Mouse (Mus musculus): ENCODE data around the gene Scn1b. TPM values are rescaled to one million over a fixed set of nuclear protein-coding genes. Genes with fewer than 3 reads are reported as not detected.

Gene Scn1b
- polyA plus RNA-seq, 1 experiment from 2014 or later = 0.60 TPM

DNA sequence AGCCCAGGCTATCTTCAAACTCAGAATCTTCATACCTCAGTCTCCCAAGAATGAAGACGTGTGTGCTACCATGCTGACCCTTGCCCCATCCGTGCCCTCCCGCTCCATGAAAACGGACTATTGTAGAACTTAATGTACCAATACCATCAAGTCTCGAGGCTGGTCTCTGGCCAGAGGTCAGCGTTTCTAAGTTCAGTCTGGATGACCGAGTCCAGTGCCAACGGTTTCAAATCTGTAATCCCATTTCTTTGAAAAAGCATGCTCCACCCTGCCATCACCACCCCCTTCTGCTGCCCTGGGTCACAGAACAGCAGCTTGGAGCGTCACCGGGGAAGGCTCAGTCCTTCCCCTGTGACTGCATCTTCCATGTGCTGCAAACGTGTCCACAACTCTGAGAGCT is 19.0 kb downstream of the Scn1b start:
- Histone ChIP-seq H3K4me3 (ENCODE audit: low read depth, low read length) (no peak overlapping the region), H3K27ac (ENCODE audit: low read depth, low read length) (no peak overlapping the region), H3K4me1 (replicated peaks; ENCODE audit: control insufficient read depth, insufficient read depth, low read length) (no peaks in the 10 kb centered on the region), H3K27me3 (ENCODE audit: control insufficient read depth, insufficient read depth, low read length) (no peaks in the 10 kb centered on the region), H3K9ac (ENCODE audit: low read depth, low read length) (no peak overlapping the region), H3K4me2 (replicated peaks; ENCODE audit: low read depth, low read length) (no peak overlapping the region), H3K36me3 (ENCODE audit: control insufficient read depth, insufficient read depth, low read length) (no peaks in the 10 kb centered on the region), H3K9me3 (ENCODE audit: control insufficient read depth, low read length) (no peaks in the 10 kb centered on the region)
- 89% methylated on average over 11 of the region's 11 CpGs for WGBS
- ATAC-seq (ENCODE audit: low FRiP score) (no peak), DNase-seq (ENCODE audit: low spot score) (no peak)

- H3K4me2 ChIP-seq (replicated peaks; ENCODE audit: low read depth, low read length) = no peak overlapping the region
- H3K36me3 ChIP-seq (ENCODE audit: control insufficient read depth, insufficient read depth, low read length) = no peaks in the 10 kb centered on the region
- H3K4me3 ChIP-seq (ENCODE audit: low read depth, low read length) = no peak overlapping the region
- no peak for ATAC-seq (ENCODE audit: low FRiP score)
- WGBS = 58% methylated on average over 3 of the region's 3 CpGs
- H3K27ac ChIP-seq (ENCODE audit: low read depth, low read length) = no peak overlapping the region
- no peaks in the 10 kb centered on the region for H3K4me1 ChIP-seq (replicated peaks; ENCODE audit: control insufficient read depth, insufficient read depth, low read length)
- H3K27me3 ChIP-seq (ENCODE audit: control insufficient read depth, insufficient read depth, low read length) = no peaks in the 10 kb centered on the region
- H3K9ac ChIP-seq (ENCODE audit: low read depth, low read length) = no peak overlapping the region
- no peaks in the 10 kb centered on the region for H3K9me3 ChIP-seq (ENCODE audit: control insufficient read depth, low read length)
- no peak for DNase-seq (ENCODE audit: low spot score)
Observed at GRCm38 (mm10) chr7:31106166-31106565, 20.6 kb downstream of the Scn1b start.

GRCm38 (mm10) chr7:31105061-31105768 is 21.6 kb downstream of the Scn1b start:
- Histone ChIP-seq H3K9me3 (ENCODE audit: control insufficient read depth, low read length) (no peaks in the 10 kb centered on the region), H3K4me2 (replicated peaks; ENCODE audit: low read depth, low read length) (no peak overlapping the region), H3K4me1 (replicated peaks; ENCODE audit: control insufficient read depth, insufficient read depth, low read length) (no peaks in the 10 kb centered on the region), H3K27me3 (ENCODE audit: control insufficient read depth, insufficient read depth, low read length) (no peaks in the 10 kb centered on the region), H3K36me3 (ENCODE audit: control insufficient read depth, insufficient read depth, low read length) (no peaks in the 10 kb centered on the region), H3K27ac (ENCODE audit: low read depth, low read length) (no peak overlapping the region), H3K9ac (ENCODE audit: low read depth, low read length) (no peak overlapping the region), H3K4me3 (ENCODE audit: low read depth, low read length) (no peak overlapping the region)
- 63% methylated on average over 15 of the region's 15 CpGs for WGBS
- DNase-seq (ENCODE audit: low spot score) (peak; percentile 61), ATAC-seq (ENCODE audit: low FRiP score) (no peak)

- H3K4me2 ChIP-seq (replicated peaks; ENCODE audit: low read depth, low read length) = no peak overlapping the region
- no peak for DNase-seq (ENCODE audit: low spot score)
- no peak overlapping the region for H3K4me3 ChIP-seq (ENCODE audit: low read depth, low read length)
- no peak for ATAC-seq (ENCODE audit: low FRiP score)
- 86% methylated on average over 14 of the region's 14 CpGs for WGBS
- H3K27me3 ChIP-seq (ENCODE audit: control insufficient read depth, insufficient read depth, low read length) = no peaks in the 10 kb centered on the region
- H3K4me1 ChIP-seq (replicated peaks; ENCODE audit: control insufficient read depth, insufficient read depth, low read length) = no peaks in the 10 kb centered on the region
- H3K27ac ChIP-seq (ENCODE audit: low read depth, low read length) = no peak overlapping the region
- no peaks in the 10 kb centered on the region for H3K9me3 ChIP-seq (ENCODE audit: control insufficient read depth, low read length)
- H3K9ac ChIP-seq (ENCODE audit: low read depth, low read length) = no peak overlapping the region
- no peaks in the 10 kb centered on the region for H3K36me3 ChIP-seq (ENCODE audit: control insufficient read depth, insufficient read depth, low read length)
Observed at GRCm38 (mm10) chr7:31100786-31101185, 26.0 kb downstream of the Scn1b start.

GRCm38 (mm10) chr7:31099612-31099982 is 27.2 kb downstream of the Scn1b start:
- Histone ChIP-seq H3K27ac (ENCODE audit: low read depth, low read length) (no peak overlapping the region), H3K4me2 (replicated peaks; ENCODE audit: low read depth, low read length) (no peak overlapping the region), H3K27me3 (ENCODE audit: control insufficient read depth, insufficient read depth, low read length) (no peaks in the 10 kb centered on the region), H3K9ac (ENCODE audit: low read depth, low read length) (no peak overlapping the region), H3K9me3 (ENCODE audit: control insufficient read depth, low read length) (no peaks in the 10 kb centered on the region), H3K4me3 (ENCODE audit: low read depth, low read length) (no peak overlapping the region), H3K4me1 (replicated peaks; ENCODE audit: control insufficient read depth, insufficient read depth, low read length) (no peaks in the 10 kb centered on the region), H3K36me3 (ENCODE audit: control insufficient read depth, insufficient read depth, low read length) (no peaks in the 10 kb centered on the region)
- WGBS = 82% methylated on average over 6 of the region's 6 CpGs
- DNase-seq (ENCODE audit: low spot score) = no peak
- ATAC-seq (ENCODE audit: low FRiP score) = no peak

DNA sequence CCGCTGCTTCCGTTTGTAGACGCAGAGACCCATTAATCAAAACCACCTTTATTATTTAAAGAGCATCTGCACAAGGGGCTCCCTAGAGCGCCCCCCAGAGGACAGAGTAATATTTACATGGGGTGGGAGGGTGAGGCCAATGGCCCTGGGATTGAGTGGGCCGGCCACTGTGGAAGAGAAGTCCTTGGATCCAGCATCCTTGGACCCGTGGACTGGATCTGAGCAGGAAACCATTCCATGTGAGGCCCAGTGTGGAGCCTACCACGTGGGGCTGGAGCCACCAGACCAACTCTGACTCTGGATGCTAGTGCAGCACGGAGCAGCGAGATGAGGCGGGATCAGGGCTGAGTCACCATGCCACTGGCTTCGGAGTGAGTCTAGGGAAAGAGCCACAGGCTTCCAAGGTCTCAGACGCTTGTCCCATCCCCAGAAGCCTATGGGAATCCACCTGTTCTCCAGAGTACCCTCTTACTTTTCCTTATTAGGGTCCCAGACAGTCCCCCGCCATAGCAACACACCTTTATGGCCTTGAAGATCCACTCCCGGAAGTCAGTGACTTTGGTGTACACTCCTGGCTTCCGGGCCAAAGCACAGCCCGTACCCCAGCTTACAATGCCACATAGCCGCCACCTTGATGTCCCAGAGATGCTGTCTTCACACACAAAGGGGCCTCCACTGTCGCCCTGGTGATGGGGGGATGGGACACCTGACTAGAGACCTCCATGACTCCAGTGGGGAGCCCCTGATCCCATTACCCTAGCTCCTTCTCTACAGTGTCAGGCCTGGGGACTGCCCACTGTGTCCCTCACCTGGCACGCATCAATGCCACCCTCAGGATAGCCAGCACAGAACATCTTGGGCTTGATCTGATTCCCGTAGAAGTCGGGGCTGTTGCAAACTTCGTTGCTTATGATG is 27.8 kb downstream of the Scn1b start:
- WGBS = 77% methylated on average over 22 of the region's 22 CpGs
- Histone ChIP-seq H3K4me3 (ENCODE audit: low read depth, low read length) (no peak overlapping the region), H3K9ac (ENCODE audit: low read depth, low read length) (no peak overlapping the region), H3K9me3 (ENCODE audit: control insufficient read depth, low read length) (no peaks in the 10 kb centered on the region), H3K4me2 (replicated peaks; ENCODE audit: low read depth, low read length) (no peak overlapping the region), H3K27me3 (ENCODE audit: control insufficient read depth, insufficient read depth, low read length) (no peaks in the 10 kb centered on the region), H3K27ac (ENCODE audit: low read depth, low read length) (no peak overlapping the region), H3K36me3 (ENCODE audit: control insufficient read depth, insufficient read depth, low read length) (no peaks in the 10 kb centered on the region), H3K4me1 (replicated peaks; ENCODE audit: control insufficient read depth, insufficient read depth, low read length) (no peaks in the 10 kb centered on the region)
- no peak for DNase-seq (ENCODE audit: low spot score)
- ATAC-seq (ENCODE audit: low FRiP score) = no peak

DNA sequence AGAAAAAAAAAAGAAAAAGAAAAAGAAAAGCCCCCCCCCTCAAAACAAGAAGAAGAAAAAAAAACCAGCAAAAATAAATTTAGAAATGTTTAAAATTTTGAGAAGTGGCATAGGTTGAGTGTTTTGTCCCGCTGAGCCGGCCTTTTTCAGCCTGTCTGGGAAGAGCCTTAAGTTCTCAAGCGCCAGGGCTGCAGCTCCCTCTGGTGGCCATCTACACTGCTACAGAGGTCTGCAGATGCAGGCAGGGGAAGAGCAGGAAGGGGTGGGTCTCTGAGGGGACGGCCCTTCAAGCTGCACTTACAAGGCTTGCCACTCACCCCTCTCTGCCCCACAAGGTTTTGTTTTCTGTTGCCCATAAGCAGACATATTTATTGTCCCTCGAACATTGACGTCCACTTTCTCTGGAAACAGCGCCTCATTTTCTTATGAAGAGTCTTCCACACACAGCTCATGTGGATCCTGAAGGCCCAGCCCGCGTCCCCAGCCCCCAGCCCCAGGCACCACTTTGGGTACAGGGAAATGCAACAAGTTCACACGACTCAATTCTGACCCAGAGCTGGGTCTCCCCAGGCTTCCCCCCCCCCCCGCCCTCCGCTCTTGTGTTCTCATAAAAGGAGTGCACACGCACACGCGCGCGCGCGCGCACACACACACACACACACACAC is 29.1 kb downstream of the Scn1b start:
- Histone ChIP-seq H3K9ac (ENCODE audit: low read depth, low read length) (no peak overlapping the region), H3K27ac (ENCODE audit: low read depth, low read length) (no peak overlapping the region)
- WGBS = 17% methylated on average over 12 of the region's 20 CpGs

GRCm38 (mm10) chr7:31096892-31097564 is 29.8 kb downstream of the Scn1b start:
- H3K9ac ChIP-seq (ENCODE audit: low read depth, low read length) = no peak overlapping the region
- H3K36me3 ChIP-seq (ENCODE audit: control insufficient read depth, insufficient read depth, low read length) = no peaks in the 10 kb centered on the region
- no peak overlapping the region for H3K4me2 ChIP-seq (replicated peaks; ENCODE audit: low read depth, low read length)
- H3K27me3 ChIP-seq (ENCODE audit: control insufficient read depth, insufficient read depth, low read length) = no peaks in the 10 kb centered on the region
- no peaks in the 10 kb centered on the region for H3K4me1 ChIP-seq (replicated peaks; ENCODE audit: control insufficient read depth, insufficient read depth, low read length)
- no peak for DNase-seq (ENCODE audit: low spot score)
- H3K9me3 ChIP-seq (ENCODE audit: control insufficient read depth, low read length) = no peaks in the 10 kb centered on the region
- WGBS = 73% methylated on average over 9 of the region's 9 CpGs
- no peak for ATAC-seq (ENCODE audit: low FRiP score)
- no peak overlapping the region for H3K27ac ChIP-seq (ENCODE audit: low read depth, low read length)
- H3K4me3 ChIP-seq (ENCODE audit: low read depth, low read length) = no peak overlapping the region

More for the DNA sequence above, 29.1 kb downstream of the Scn1b start:
- Histone ChIP-seq H3K4me1 (replicated peaks; ENCODE audit: control insufficient read depth, insufficient read depth, low read length) (no peaks in the 10 kb centered on the region), H3K4me2 (replicated peaks; ENCODE audit: low read depth, low read length) (peak overlapping the region; percentile 21), H3K36me3 (ENCODE audit: control insufficient read depth, insufficient read depth, low read length) (no peaks in the 10 kb centered on the region), H3K9me3 (ENCODE audit: control insufficient read depth, low read length) (no peaks in the 10 kb centered on the region), H3K4me3 (ENCODE audit: low read depth, low read length) (0 out of 2 replicates have a peak overlapping the region, but pooled peaks have one; percentile 6), H3K27me3 (ENCODE audit: control insufficient read depth, insufficient read depth, low read length) (no peaks in the 10 kb centered on the region)
- DNase-seq (ENCODE audit: low spot score) (peak; percentile 96), ATAC-seq (ENCODE audit: low FRiP score) (peak; percentile 91)
